Mouse (Mus musculus): ENCODE results near the gene Mrpl43.

DNA sequence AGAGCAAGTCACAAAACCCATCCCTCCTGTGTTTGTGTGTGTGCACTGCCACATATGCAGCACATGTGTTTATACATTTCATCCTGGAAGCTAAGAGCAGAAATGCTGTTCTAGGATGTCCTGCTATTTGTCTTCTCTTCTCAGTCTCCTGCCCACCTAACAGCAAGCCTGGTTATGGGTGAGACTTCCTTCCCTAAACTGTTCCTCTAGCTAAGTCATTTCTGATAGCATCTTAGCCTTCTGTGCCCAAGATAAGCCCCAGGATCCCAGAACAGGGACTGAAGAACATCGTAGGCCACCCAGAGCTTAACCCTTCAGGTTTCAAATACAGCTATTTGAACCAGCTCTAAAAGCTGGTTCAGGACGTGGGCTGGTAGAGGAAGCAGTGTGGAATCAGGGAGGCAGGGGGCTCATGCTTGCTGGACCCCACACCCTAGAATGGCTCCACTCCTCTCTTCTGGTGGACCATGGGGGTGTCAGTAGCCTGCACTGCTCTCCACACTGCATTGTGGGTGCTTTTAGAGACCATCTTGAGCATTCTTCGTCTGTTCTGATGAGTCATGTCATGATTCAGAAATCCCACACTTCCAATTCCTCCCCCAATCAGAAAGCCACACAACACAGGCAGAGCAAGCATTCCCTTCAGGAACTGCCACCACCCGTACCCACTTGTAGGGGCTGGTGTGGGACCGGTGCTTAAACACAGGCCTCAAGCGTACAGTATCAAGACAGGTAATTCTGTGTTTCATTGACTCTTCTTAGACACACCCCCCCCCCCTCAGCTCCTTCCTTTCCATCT lies 48.8 kb upstream of the Mrpl43 start:
- no peak for TF ChIP-seq TAL1 (IDR thresholded peaks at IDR 0.05; ENCODE audit: low read length)
- no peak for TF ChIP-seq GATA1 (IDR thresholded peaks at IDR 0.05; ENCODE audit: low read length)

All from erythroblast, embryonic 14.5 days (primary cell).